Mouse (Mus musculus) embryo, embryonic 10 days (tissue): Measurements from ENCODE around the gene Tmem145.

ENCODE experiments used
- DNase-seq: peaks from one replicate; pipeline ENCODE4 v3.0.0-alpha.2; 2015; ENCODE audit warnings: low spot score

Gene Tmem145

GRCm38 (mm10) chr7:25293191-25293739 is 12.6 kb upstream of the Tmem145 start:
- DNase-seq = no peak

- DNase-seq = no peak
Measured at GRCm38 (mm10) chr7:25294495-25294894, 11.4 kb upstream of the Tmem145 start.

- DNase-seq = no peak
Measured at GRCm38 (mm10) chr7:25294960-25295722, 10.8 kb upstream of the Tmem145 start.

- peak; percentile 58 for DNase-seq
Measured at GRCm38 (mm10) chr7:25296945-25297453, 8.9 kb upstream of the Tmem145 start.

GRCm38 (mm10) chr7:25297454-25298325 is 8.2 kb upstream of the Tmem145 start, which contains the start of gene Pafah1b3:
Gene Pafah1b3, minus strand, starts transcription at chr7:25297986.
- DNase-seq = peak; percentile 96

- DNase-seq = peak; percentile 88
Measured at GRCm38 (mm10) chr7:25301063-25301462, 4.8 kb upstream of the Tmem145 start, which contains the start of gene Prr19. Gene Prr19, plus strand, starts transcription at chr7:25301411.

GRCm38 (mm10) chr7:25303003-25303684 is 2.8 kb upstream of the Tmem145 start:
- DNase-seq = no peak

- DNase-seq = no peak
Measured at GRCm38 (mm10) chr7:25303685-25304006, 2.3 kb upstream of the Tmem145 start.

- no peak for DNase-seq
Measured at GRCm38 (mm10) chr7:25305481-25305880, 425 bp upstream of the Tmem145 start.

GRCm38 (mm10) chr7:25306614-25306996 is 699 bp downstream of the Tmem145 start:
- no peak for DNase-seq

- DNase-seq = no peak
Measured at GRCm38 (mm10) chr7:25308702-25309318, 2.9 kb downstream of the Tmem145 start.

- no peak for DNase-seq
Measured at GRCm38 (mm10) chr7:25309425-25309824, 3.5 kb downstream of the Tmem145 start.

- DNase-seq = no peak
Measured at GRCm38 (mm10) chr7:25311193-25311592, 5.3 kb downstream of the Tmem145 start.

- no peak for DNase-seq
Measured at GRCm38 (mm10) chr7:25313325-25313724, 7.4 kb downstream of the Tmem145 start.

- peak; percentile 28 for DNase-seq
Measured at GRCm38 (mm10) chr7:25314606-25315305, 8.8 kb downstream of the Tmem145 start.

- peak; percentile 55 for DNase-seq
Measured at GRCm38 (mm10) chr7:25315306-25316041, 9.6 kb downstream of the Tmem145 start.

- DNase-seq = peak; percentile 100
Measured at GRCm38 (mm10) chr7:25316532-25317445, 10.9 kb downstream of the Tmem145 start, which contains the start of gene Megf8. Gene Megf8, plus strand, starts transcription at chr7:25317164.

GRCm38 (mm10) chr7:25317446-25317999 is 11.6 kb downstream of the Tmem145 start:
- DNase-seq = peak; percentile 47

- DNase-seq = peak; percentile 92
Measured at GRCm38 (mm10) chr7:25322058-25322484, 16.2 kb downstream of the Tmem145 start.
